Mouse (Mus musculus) midbrain, embryonic 12.5 days (tissue): ENCODE measurements around the gene Cabin1. TPM values are rescaled to one million over a fixed set of nuclear protein-coding genes. Genes with fewer than 3 reads are reported as not detected.

Experiments
- ATAC-seq: fragments of 200-750 bp; cut with Nextera tagmentation; 2 replicates; pipeline ENCODE4 v1.8.0; 2017; ENCODE audit warnings: low read depth, moderate TSS enrichment, moderate library complexity; ENCODE audit not compliant: low FRiP score
- H3K27ac ChIP-seq: fragments of 300-500 bp; sonication (generic); replicated peaks from 2 replicates; pipeline ENCODE4 v1.5.1; 2016; ENCODE audit warnings: mild to moderate bottlenecking
- H3K27me3 ChIP-seq: fragments of 300-500 bp; sonication (generic); 2 replicates; pipeline ENCODE4 v1.6.1; 2016; ENCODE audit warnings: mild to moderate bottlenecking
- H3K36me3 ChIP-seq: fragments of 300-500 bp; sonication (generic); 2 replicates; pipeline ENCODE4 v1.6.1; 2016
- H3K4me1 ChIP-seq: fragments of 300-500 bp; sonication (generic); 2 replicates; pipeline ENCODE4 v1.6.1; 2016
- H3K4me2 ChIP-seq: fragments of 300-500 bp; sonication (generic); replicated peaks from 2 replicates; pipeline ENCODE4 v1.6.1; 2016; ENCODE audit warnings: mild to moderate bottlenecking, moderate library complexity
- H3K4me3 ChIP-seq: fragments of 300-500 bp; sonication (generic); 2 replicates; pipeline ENCODE4 v1.5.1; 2016; ENCODE audit warnings: mild to moderate bottlenecking
- H3K9ac ChIP-seq: fragments of 300-500 bp; sonication (generic); replicated peaks from 2 replicates; pipeline ENCODE4 v1.6.1; 2016; ENCODE audit warnings: mild to moderate bottlenecking, moderate library complexity
- H3K9me3 ChIP-seq: fragments of 300-500 bp; sonication (generic); 2 replicates; pipeline ENCODE4 v1.6.1; 2016; ENCODE audit warnings: mild to moderate bottlenecking
- WGBS: fragments of 180-500 bp; shearing (Covaris S2); methylation state at CpG from one replicate; pipeline ENCODE4 v1.1.7; 2016; 5-methylcytosine and 5-hydroxymethylcytosine counted together
- polyA plus RNA-seq: library from polyadenylated mRNA; unstranded; fragments of >200 nt; fragmentation: Nextera tagmentation; extraction: Ambion mirVana; gene quantifications from 2 replicates; pipeline ENCODE4 v1.2.1, GENCODE M21; 2016

Gene Cabin1
- 46.3 and 49.2 TPM in 2 replicates for polyA plus RNA-seq

DNA sequence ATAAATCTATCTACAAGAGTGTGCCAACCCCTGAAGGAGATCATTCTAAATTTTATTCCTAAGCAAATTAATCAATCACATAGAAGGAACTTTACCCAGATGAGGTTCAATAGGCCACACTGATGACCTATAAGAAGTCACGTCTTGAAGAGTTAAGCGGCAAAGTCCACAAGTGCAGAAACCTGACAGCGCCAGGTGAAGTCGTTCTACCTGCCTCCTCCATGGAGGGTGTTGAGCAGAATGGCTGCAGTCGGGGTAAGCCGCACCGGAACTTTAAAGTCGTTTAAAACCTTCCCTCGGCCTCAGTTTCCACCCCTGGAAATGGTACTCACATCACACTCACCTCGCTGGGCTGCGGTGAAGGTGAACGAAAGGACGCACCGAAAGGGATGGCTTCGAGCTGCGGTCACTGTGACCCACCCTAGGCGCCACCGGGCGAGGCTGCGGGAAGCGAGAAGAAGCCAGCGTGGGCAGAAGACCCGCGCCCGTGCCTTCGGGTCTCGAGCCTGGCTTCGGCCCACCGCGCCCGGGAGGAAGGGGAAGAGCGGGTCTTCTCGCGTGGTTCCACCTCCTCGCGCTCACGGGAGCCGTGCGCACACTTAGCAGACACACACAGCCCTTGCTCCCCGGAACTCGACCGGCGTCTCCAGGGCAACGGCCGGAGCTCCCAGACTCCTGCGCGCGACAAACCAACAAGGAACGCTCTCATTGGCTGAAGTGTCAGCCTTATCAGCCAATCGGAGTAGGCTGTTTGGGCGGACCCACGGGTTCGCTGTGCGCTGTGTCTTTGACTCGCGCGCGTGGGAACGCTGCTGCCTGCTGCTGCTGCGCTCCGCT, at the start of gene Cabin1:
Gene Cabin1 (minus strand): TSS at position 660 of the 837 bp plus-strand sequence.
- H3K4me2 ChIP-seq = peak within 1 kb of the TSS; percentile 86
- no peaks in the 10 kb centered on the region for H3K27me3 ChIP-seq
- ATAC-seq = peak; percentile 98
- no peaks in the 10 kb centered on the region for H3K9me3 ChIP-seq
- H3K4me3 ChIP-seq = peak within 1 kb of the TSS; percentile 90
- H3K9ac ChIP-seq = peak within 1 kb of the TSS; percentile 83
- under 1% methylated on average over 54 of the region's 61 CpGs for WGBS
- peak within 1 kb of the TSS; percentile 64 for H3K27ac ChIP-seq
- H3K36me3 ChIP-seq = no peaks in the 10 kb centered on the region; the same call in 1 of the 2 replicates
- peaks cover 15% of the 10 kb centered on the region for H3K4me1 ChIP-seq

DNA sequence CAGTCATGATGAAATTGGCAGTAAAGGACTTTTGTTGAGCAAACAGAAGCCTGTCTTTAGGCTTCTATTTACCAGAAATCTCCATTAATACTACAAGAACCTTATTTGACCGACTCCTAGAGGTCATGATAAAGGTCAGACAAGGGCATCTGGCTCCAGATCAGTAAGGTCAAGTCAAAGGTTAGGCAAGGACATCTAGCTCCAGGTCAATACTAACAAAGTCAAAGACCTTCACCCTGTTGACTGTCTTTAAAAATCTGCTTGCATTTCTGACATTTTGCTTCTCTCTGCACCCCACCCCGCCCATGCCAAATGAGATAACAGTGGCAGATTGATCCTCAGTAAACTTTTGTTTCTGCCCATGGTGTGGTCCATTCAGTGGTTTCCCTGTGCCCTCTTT, 40.1 kb upstream of the Cabin1 start:
- ATAC-seq = no peak
- H3K4me2 ChIP-seq = no peak overlapping the region
- no peak overlapping the region for H3K4me3 ChIP-seq
- no peaks in the 10 kb centered on the region for H3K4me1 ChIP-seq
- no peaks in the 10 kb centered on the region for H3K36me3 ChIP-seq
- no peak overlapping the region for H3K27ac ChIP-seq
- H3K9me3 ChIP-seq = no peaks in the 10 kb centered on the region
- no peaks in the 10 kb centered on the region; the same call in 1 of the 2 replicates for H3K27me3 ChIP-seq
- H3K9ac ChIP-seq = no peak overlapping the region
- 67% methylated on average over 2 of the region's 2 CpGs for WGBS

DNA sequence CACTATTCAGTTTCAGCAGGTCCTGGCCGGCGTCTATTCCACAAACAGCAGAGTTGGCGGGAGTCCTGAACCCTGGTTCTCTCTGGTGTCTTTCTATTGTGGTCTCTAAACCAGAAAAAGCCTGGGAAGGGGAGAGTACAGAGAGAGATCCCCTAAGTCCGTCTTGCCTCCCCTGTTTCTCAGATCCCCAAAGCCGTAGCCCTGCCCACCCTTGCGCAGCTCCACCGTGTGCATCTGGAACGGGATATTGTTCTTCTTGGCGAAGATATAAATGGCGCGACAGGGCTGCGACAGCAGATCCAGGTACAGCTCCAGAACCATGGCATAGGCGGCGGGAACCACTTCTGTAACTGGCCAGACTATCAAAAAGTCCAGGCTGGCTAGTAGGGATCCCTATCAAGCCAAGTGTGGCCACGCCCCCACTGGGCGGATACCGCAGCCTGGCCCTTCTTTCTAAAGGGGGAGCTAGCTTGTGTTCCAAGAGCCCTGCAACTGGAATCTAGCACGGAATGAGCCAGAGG, 34.1 kb upstream of the Cabin1 start, which contains the start of gene Gstt1:
Gene Gstt1 (minus strand): TSS at position 409 of the 521 bp plus-strand sequence.
- Histone ChIP-seq H3K27ac (no peak within 1 kb of the TSS), H3K4me2 (peak within 1 kb of the TSS; percentile 71), H3K27me3 (peaks cover 21% of the 10 kb centered on the region), H3K36me3 (no peaks in the 10 kb centered on the region), H3K4me3 (peak within 1 kb of the TSS; percentile 42), H3K9ac (peak within 1 kb of the TSS; percentile 51), H3K4me1 (peaks cover 4% of the 10 kb centered on the region; the same call in 1 of the 2 replicates), H3K9me3 (no peaks in the 10 kb centered on the region)
- 4% methylated on average over 18 of the region's 18 CpGs for WGBS
- no peak for ATAC-seq

DNA sequence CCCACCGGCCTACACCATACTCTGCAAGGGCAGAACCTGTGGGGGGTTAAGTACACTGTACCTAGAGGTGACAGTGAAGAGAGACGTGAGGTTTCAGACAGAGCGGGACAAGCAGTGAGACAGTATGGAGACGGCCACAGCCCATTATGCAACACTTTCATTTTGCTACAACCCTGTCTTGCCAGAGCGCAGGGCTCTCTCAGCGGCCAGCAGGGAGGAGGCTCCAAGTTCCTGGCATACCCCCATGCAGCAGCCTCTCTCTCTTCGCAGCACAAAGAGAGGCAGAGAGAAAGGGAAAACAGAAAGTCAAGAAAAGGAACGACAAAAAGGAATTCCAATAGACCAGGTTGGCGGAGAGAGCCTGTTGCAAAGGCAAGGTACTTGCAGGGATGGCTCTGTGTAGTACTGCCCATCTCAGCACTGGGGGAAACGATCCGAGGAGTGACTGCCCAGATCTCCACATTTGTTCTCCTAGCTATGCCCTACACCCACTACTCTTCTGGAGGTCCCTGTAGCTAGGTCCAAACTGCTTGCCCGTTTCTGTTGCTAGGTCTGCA, 33.6 kb upstream of the Cabin1 start:
- H3K9ac ChIP-seq = peak overlapping the region; percentile 51

DNA sequence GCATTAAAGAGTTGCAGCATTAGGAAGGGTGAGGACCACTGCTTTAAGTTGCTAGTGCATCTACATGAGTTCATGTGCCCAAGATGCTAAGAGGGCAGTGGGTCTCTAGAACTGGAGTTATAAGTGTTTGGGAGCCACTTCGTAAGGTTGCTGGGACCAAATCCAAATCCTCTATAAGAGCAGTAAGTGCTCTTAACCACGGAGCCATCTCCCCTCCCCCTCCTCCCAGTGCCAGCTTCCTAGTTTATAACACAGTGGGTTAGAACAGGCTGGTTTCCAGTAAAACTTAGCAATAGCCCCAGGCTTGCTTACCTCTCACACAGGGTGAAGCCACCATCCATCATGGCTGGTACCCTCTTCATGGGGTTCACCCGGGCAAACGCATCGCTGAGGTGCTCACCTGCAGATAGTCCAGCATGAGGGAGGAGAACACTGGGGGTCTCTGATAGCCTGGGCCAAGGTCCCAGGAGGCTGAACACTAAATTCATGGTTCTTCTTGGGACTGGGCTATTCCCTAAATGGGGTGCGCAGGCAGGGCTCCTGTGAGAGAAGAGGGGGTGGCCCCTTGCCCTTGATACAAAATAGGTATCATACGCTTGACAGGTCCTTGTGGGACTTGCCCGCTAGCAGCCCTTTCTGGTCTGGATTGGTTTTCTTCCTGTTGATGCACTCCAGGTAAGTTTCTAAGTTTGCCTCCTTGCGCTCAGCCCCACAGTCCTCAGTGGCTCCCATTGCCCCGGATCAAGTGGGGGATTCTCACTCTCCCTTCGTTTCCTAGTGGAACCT, 32.8 kb upstream of the Cabin1 start:
- no peak overlapping the region for H3K27ac ChIP-seq
- H3K9me3 ChIP-seq = no peaks in the 10 kb centered on the region
- H3K36me3 ChIP-seq = no peaks in the 10 kb centered on the region
- no peak for ATAC-seq
- H3K4me1 ChIP-seq = peaks cover 4% of the 10 kb centered on the region; the same call in 1 of the 2 replicates
- H3K4me3 ChIP-seq = peak overlapping the region; percentile 42
- WGBS = 45% methylated on average over 11 of the region's 11 CpGs
- H3K9ac ChIP-seq = peak overlapping the region; percentile 51; the same call in 1 of the 2 replicates
- peak overlapping the region; percentile 71 for H3K4me2 ChIP-seq
- peaks cover 21% of the 10 kb centered on the region for H3K27me3 ChIP-seq

More for the DNA sequence above, 33.6 kb upstream of the Cabin1 start:
- no peak overlapping the region for H3K27ac ChIP-seq
- no peaks in the 10 kb centered on the region for H3K9me3 ChIP-seq
- peak overlapping the region; percentile 71 for H3K4me2 ChIP-seq
- H3K36me3 ChIP-seq = no peaks in the 10 kb centered on the region
- 0 out of 2 replicates have a peak, but pooled peaks have one; percentile 66 for ATAC-seq
- peaks cover 21% of the 10 kb centered on the region for H3K27me3 ChIP-seq
- WGBS = 1% methylated on average over 12 of the region's 12 CpGs
- H3K4me1 ChIP-seq = peaks cover 4% of the 10 kb centered on the region; the same call in 1 of the 2 replicates
- peak overlapping the region; percentile 42 for H3K4me3 ChIP-seq

DNA sequence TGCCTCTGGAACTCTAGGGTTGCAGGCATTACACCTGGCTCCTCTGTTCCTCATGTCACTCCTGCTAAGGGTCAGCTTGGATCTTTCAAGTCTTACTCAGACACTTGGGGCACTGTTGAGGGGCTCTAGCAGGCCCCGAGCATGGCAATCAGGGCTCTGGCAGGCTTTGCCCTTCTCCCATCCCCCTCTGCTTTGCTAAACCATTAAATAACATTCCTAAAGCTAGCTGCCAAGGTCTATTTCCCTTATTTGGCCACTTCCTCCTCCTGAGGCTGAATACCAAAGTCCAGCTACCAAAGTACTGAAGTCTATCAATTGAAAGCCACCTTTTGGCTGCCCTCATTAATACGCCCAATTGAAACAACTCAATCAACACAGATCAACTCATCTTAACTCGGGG, 30.7 kb upstream of the Cabin1 start:
- H3K27ac ChIP-seq = no peak overlapping the region
- no peak for ATAC-seq
- H3K9ac ChIP-seq = no peak overlapping the region
- no peak overlapping the region for H3K4me3 ChIP-seq
- 30% methylated on average over 3 of the region's 3 CpGs for WGBS
- no peak overlapping the region for H3K4me2 ChIP-seq
- H3K36me3 ChIP-seq = no peaks in the 10 kb centered on the region
- H3K4me1 ChIP-seq = peaks cover 4% of the 10 kb centered on the region; the same call in 1 of the 2 replicates
- H3K27me3 ChIP-seq = peaks cover 21% of the 10 kb centered on the region
- no peaks in the 10 kb centered on the region for H3K9me3 ChIP-seq

DNA sequence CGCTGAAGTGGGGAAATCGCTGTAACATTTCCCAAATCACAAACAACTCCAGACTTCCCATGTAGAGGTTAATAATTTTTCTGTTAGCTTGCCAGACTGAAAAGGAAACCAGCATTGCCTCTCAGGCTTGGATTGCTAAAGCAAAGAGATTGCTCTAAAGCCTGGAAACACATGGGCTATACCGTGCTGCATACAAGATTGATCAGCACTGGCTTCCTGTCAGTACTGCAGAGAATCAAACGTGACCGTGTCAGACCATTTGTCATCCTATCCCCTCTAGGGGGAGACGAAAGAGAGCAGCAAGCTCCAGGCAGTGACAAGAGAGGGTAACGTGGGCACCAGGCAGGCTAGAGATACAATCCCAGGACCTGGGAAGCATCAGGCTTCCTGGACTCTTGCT, 26.6 kb upstream of the Cabin1 start:
- ATAC-seq = no peak
- no peak overlapping the region for H3K27ac ChIP-seq
- no peak overlapping the region for H3K4me2 ChIP-seq
- WGBS = 25% methylated on average over 7 of the region's 7 CpGs
- no peak overlapping the region for H3K9ac ChIP-seq
- peaks cover 4% of the 10 kb centered on the region; the same call in 1 of the 2 replicates for H3K4me1 ChIP-seq
- H3K4me3 ChIP-seq = no peak overlapping the region
- peaks cover 9% of the 10 kb centered on the region; the same call in 1 of the 2 replicates for H3K27me3 ChIP-seq
- no peaks in the 10 kb centered on the region for H3K9me3 ChIP-seq
- no peaks in the 10 kb centered on the region for H3K36me3 ChIP-seq

DNA sequence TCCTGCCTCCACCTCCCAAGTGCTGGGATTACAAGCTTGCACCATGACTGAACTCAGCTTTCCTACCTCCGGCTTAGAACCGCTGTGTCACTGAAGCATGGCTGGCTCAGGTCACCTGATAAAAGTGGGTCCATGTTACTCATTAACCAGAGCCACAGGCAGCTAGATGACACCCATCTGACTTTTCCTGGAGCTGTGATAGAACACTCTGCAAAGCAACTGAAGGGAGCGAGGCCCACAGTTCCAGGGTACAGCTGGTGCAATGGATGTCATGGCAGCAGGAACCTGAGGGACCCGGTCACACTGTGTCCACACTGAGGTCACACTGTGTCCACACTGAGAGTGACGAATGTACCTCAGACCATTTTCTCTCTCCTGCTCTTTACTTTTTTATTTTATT, 25.7 kb upstream of the Cabin1 start:
- Histone ChIP-seq H3K27me3 (peaks cover 3% of the 10 kb centered on the region; the same call in 1 of the 2 replicates), H3K9me3 (no peaks in the 10 kb centered on the region), H3K9ac (no peak overlapping the region), H3K36me3 (no peaks in the 10 kb centered on the region), H3K4me3 (no peak overlapping the region), H3K4me2 (no peak overlapping the region), H3K4me1 (peaks cover 3% of the 10 kb centered on the region; the same call in 1 of the 2 replicates), H3K27ac (no peak overlapping the region)
- WGBS = 93% methylated on average over 5 of the region's 5 CpGs
- ATAC-seq = no peak

DNA sequence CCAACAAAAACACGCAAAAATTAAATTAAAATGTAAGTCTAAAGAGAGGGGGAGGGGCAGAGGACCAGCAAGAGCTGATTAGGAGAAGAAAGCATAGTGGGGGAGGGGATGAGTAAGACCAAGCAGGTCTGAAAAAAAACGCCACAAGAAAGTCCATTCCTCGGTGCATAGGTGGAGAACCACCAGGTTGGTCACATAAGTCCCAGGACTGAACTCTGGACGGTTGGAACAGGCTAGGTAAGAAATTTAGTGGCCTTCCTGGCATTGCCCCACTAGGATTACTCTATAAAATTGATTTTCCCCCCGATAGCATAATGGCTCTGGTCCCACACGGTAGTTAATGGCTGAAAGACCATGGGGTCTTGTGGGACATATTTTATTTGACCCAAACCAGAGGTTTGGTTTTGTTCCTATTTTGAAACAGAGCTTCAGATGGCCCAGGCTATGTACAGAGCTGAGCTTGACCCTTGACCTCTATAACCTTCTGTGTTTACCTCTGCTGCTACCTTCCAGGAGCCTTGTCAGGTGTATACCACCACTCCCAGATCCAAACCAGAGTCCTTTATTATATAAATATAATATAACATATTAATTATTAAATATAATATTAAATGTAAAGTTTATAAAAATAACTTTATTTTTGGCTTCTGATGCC, 25.1 kb upstream of the Cabin1 start:
- Histone ChIP-seq H3K9me3 (no peaks in the 10 kb centered on the region), H3K9ac (no peak overlapping the region), H3K27me3 (peaks cover 3% of the 10 kb centered on the region; the same call in 1 of the 2 replicates), H3K4me2 (no peak overlapping the region), H3K36me3 (no peaks in the 10 kb centered on the region), H3K4me3 (no peak overlapping the region), H3K27ac (no peak overlapping the region), H3K4me1 (no peaks in the 10 kb centered on the region)
- 74% methylated on average over 6 of the region's 6 CpGs for WGBS
- ATAC-seq = no peak

DNA sequence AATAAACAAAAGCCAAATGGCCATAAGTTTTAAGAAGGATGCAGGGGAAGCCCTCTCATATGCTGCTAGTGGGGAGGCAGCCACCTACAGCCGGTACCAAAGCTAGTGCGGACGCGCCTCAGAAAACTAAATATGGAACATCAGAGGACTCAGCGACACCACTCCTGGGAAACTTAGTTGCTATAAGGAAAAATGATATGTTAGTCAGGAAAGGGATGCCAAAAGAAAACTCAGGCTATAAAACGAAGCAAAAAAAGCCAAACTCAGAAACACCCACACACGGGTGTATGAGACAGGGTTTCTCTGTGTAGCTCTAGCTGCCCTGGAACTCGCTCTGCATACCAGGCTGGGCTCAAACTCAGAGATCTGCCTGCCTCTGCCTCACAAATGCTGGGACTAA, 24.1 kb upstream of the Cabin1 start:
- H3K4me3 ChIP-seq = no peak overlapping the region
- H3K36me3 ChIP-seq = no peaks in the 10 kb centered on the region
- 0 out of 2 replicates have a peak, but pooled peaks cover 4% of the 10 kb centered on the region for H3K27me3 ChIP-seq
- H3K4me2 ChIP-seq = no peak overlapping the region
- ATAC-seq = no peak
- 94% methylated on average over 8 of the region's 8 CpGs for WGBS
- no peaks in the 10 kb centered on the region for H3K4me1 ChIP-seq
- H3K9ac ChIP-seq = no peak overlapping the region
- H3K27ac ChIP-seq = no peak overlapping the region
- no peaks in the 10 kb centered on the region for H3K9me3 ChIP-seq

DNA sequence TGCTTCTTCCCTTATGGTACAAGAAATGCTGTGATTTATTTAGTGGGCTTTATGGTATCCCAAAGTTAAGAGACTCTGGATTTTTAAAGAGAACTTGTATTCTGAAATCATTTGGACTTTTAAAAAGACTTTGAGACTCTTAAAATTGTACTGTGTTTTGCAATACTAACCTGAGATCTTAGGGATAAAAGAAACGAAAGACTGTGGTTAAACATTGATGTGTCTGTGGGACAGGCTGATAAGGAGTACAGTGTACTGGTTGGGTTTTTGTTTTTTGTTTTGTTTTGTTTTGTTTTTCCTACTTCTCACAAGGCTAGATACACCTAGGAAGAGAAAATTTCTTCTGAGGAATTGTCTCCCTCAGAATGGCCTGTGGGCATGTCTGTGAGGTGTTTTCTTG, 21.3 kb upstream of the Cabin1 start:
- no peak for ATAC-seq
- WGBS = 74% methylated on average over 1 of the region's 1 CpGs

More for the DNA sequence above, 21.3 kb upstream of the Cabin1 start:
- H3K27ac ChIP-seq = no peak overlapping the region
- no peaks in the 10 kb centered on the region for H3K36me3 ChIP-seq
- peaks cover 9% of the 10 kb centered on the region for H3K4me1 ChIP-seq
- H3K4me2 ChIP-seq = no peak overlapping the region
- H3K9ac ChIP-seq = no peak overlapping the region
- H3K4me3 ChIP-seq = no peak overlapping the region
- peaks cover 28% of the 10 kb centered on the region for H3K27me3 ChIP-seq
- no peaks in the 10 kb centered on the region for H3K9me3 ChIP-seq
